Mouse (Mus musculus) hindbrain, embryonic 11.5 days (tissue): Measurements from ENCODE around the gene Trim8. TPM values are rescaled to one million over a fixed set of nuclear protein-coding genes. Genes with fewer than 3 reads are reported as not detected.

Experiments
- ATAC-seq: fragments of 200-750 bp; cut with Nextera tagmentation; 2 replicates; pipeline ENCODE4 v1.8.0; 2017; ENCODE audit warnings: mild to moderate bottlenecking, moderate TSS enrichment, moderate library complexity; ENCODE audit not compliant: low FRiP score
- DNase-seq: peaks from one replicate; pipeline ENCODE4 v3.0.0-alpha.2; 2015; ENCODE audit warnings: low spot score
- H3K27ac ChIP-seq: fragments of 300-500 bp; sonication (generic); 2 replicates; pipeline ENCODE4 v1.5.1; 2014; ENCODE audit warnings: mild to moderate bottlenecking, low read depth, low read length
- H3K27me3 ChIP-seq: fragments of 300-500 bp; sonication (generic); 2 replicates; pipeline ENCODE4 v1.6.1; 2014; ENCODE audit warnings: mild to moderate bottlenecking, low read length, moderate library complexity, mixed read lengths; ENCODE audit not compliant: control insufficient read depth, insufficient read depth
- H3K36me3 ChIP-seq: fragments of 300-500 bp; sonication (generic); 2 replicates; pipeline ENCODE4 v1.6.1; 2014; ENCODE audit warnings: mild to moderate bottlenecking, low read length, moderate library complexity, mixed read lengths; ENCODE audit not compliant: control insufficient read depth, insufficient read depth
- H3K4me1 ChIP-seq: fragments of 300-500 bp; sonication (generic); replicated peaks from 2 replicates; pipeline ENCODE4 v1.6.1; 2014; ENCODE audit warnings: low read length, mixed read lengths; ENCODE audit not compliant: control insufficient read depth, insufficient read depth
- H3K4me2 ChIP-seq: fragments of 300-500 bp; sonication (generic); replicated peaks from 2 replicates; pipeline ENCODE4 v1.6.1; 2014; ENCODE audit warnings: mild to moderate bottlenecking, low read depth, low read length
- H3K4me3 ChIP-seq: fragments of 300-500 bp; sonication (generic); 2 replicates; pipeline ENCODE4 v1.5.1; 2014; ENCODE audit warnings: low read depth, low read length
- H3K9ac ChIP-seq: fragments of 300-500 bp; sonication (generic); 2 replicates; pipeline ENCODE4 v1.6.1; 2014; ENCODE audit warnings: low read depth, low read length
- H3K9me3 ChIP-seq: fragments of 300-500 bp; sonication (generic); 2 replicates; pipeline ENCODE4 v1.6.1; 2016; ENCODE audit warnings: low read length; ENCODE audit not compliant: control insufficient read depth
- WGBS: fragments of 180-500 bp; shearing (Covaris S2); extraction: QIAGEN DNeasy Blood & Tissue Kit; methylation state at CpG from one replicate; pipeline ENCODE4 v1.1.7; 2014; 5-methylcytosine and 5-hydroxymethylcytosine counted together
- polyA plus RNA-seq: library from polyadenylated mRNA; unstranded; fragments of >200 nt; fragmentation: Nextera tagmentation; extraction: Ambion mirVana; gene quantifications from 2 replicates; pipeline ENCODE4 v1.2.1, GENCODE M21; 2014

Gene Trim8
- polyA plus RNA-seq, 1 experiment from 2014 or later: 30.6 TPM

DNA sequence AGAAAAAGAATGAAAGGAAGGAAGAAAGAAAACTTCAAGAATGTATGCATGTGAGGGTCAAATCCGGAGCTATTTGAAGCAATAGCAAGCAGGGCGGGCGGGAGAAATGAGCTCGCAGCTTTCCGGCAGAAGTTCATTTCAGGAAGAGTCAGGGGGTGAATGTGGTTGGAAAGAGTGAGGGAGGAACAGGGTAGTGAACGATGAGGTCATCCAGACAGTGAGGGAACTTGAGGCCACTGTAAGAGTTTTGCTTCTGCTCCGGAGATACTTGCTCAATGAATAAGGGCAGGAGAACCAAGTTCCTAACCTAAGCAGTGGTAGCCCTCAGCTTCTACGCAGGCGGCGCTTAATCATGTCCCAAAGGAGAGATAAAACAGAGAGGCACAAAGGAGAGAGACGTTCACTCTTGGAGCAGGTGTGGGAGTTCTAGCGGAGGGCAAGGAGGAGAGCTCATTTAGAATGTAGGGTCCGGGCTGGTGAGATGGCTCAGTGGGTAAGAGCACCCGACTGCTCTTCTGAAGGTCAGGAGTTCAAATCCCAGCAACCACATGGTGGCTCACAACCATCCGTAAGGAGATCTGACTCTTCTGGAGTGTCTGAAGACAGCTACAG is 21.0 kb downstream of the Trim8 start:
- Histone ChIP-seq H3K36me3 (no peaks in the 10 kb centered on the region), H3K9me3 (no peaks in the 10 kb centered on the region), H3K9ac (no peak overlapping the region), H3K27ac (no peak overlapping the region), H3K4me3 (no peak overlapping the region), H3K27me3 (no peaks in the 10 kb centered on the region), H3K4me1 (peaks cover 31% of the 10 kb centered on the region), H3K4me2 (no peak overlapping the region)
- 47% methylated on average over 15 of the region's 15 CpGs for WGBS
- no peak for ATAC-seq
- peak; percentile 17 for DNase-seq

DNA sequence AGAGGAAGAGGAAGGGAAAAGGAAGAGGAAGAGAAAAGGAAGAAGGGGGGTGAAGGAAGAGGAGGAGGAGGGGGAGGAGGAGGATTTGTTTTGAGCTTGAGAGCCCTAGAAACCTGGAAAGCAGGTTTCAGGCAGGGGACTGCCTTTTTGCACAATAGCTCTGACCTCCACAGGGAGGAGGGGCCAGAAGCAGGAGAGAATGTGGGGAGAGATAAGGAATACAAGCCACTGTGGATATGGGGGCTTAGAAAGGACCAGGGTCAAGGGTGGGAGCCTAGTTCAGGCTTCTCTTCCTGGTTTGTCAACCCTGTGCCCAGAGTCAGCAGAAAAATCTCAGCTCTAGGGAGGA is 21.6 kb downstream of the Trim8 start:
- Histone ChIP-seq H3K36me3 (no peaks in the 10 kb centered on the region), H3K9ac (no peak overlapping the region; the same call in 1 of the 2 replicates), H3K9me3 (no peaks in the 10 kb centered on the region), H3K4me1 (peaks cover 28% of the 10 kb centered on the region), H3K4me2 (peak overlapping the region; percentile 34), H3K4me3 (no peak overlapping the region), H3K27ac (peak overlapping the region; percentile 75), H3K27me3 (no peaks in the 10 kb centered on the region)
- ATAC-seq: no peak
- DNase-seq: peak; percentile 28

DNA sequence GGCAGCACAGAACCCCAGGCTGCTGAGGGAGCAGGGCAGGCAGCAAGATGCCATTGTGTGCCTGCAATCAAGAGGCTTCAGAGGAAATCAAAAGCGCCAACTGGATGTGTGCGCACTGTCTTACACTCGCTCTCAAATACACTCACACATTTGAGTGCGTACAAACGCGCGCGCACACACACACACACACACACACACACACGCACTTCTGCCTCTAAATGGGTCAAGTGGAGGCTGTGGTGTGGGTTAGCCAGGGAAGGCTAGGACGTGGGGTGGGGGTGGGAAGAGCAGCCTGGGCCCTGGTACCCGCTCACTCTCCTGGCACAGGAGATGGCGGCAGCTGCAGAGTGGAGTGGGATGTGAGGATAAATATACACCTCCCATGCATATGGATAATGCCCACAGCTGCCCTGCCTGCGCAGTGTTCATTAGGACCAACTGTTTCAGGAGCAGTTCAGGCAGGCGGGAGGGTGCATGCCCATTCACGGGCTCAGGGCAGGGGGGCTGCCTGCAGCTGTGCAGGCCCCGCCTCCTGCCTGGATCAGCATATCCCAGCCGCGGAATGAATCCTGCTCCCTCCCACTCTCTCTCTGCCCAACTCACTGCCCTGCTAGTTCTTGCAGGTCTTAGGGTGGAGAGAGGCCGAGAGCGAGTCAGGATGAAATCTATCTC is 22.1 kb downstream of the Trim8 start:
- Histone ChIP-seq H3K9ac (peak overlapping the region; percentile 42; the same call in 1 of the 2 replicates), H3K36me3 (no peaks in the 10 kb centered on the region), H3K9me3 (no peaks in the 10 kb centered on the region), H3K4me1 (peaks cover 26% of the 10 kb centered on the region), H3K4me2 (peak overlapping the region; percentile 34), H3K27me3 (no peaks in the 10 kb centered on the region), H3K27ac (peak overlapping the region; percentile 75), H3K4me3 (0 out of 2 replicates have a peak overlapping the region, but pooled peaks have one; percentile 2)
- ATAC-seq (peak; percentile 86), DNase-seq (peak; percentile 79)
- WGBS: 3% methylated on average over 20 of the region's 20 CpGs

DNA sequence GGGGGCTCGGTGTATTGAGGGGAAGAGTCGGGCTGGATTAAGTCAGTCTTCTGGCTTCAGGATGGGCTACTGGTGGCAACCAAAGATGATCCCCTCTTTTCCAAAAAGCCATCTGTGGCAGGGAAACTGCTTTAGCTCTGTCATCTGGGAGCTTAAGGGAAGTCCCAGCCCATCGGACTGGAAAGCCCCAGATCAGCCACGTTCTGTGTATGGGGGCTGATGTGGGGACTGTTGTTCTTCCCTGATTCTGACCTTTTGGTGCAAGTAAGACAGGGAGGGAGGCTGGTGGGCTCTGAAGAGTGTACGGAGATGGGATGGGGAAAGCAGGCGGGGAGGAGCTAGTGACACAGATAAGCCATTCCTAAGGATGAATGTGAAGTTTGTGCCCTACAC is 22.6 kb downstream of the Trim8 start:
- H3K36me3 ChIP-seq: no peaks in the 10 kb centered on the region
- DNase-seq (no peak), ATAC-seq (no peak)
- H3K4me2 ChIP-seq: peak overlapping the region; percentile 34
- H3K4me1 ChIP-seq: peaks cover 31% of the 10 kb centered on the region
- peak overlapping the region; percentile 75 for H3K27ac ChIP-seq
- no peaks in the 10 kb centered on the region for H3K27me3 ChIP-seq
- H3K9ac ChIP-seq: peak overlapping the region; percentile 42; the same call in 1 of the 2 replicates
- WGBS: 5% methylated on average over 6 of the region's 6 CpGs
- H3K9me3 ChIP-seq: no peaks in the 10 kb centered on the region
- H3K4me3 ChIP-seq: 0 out of 2 replicates have a peak overlapping the region, but pooled peaks have one; percentile 1

DNA sequence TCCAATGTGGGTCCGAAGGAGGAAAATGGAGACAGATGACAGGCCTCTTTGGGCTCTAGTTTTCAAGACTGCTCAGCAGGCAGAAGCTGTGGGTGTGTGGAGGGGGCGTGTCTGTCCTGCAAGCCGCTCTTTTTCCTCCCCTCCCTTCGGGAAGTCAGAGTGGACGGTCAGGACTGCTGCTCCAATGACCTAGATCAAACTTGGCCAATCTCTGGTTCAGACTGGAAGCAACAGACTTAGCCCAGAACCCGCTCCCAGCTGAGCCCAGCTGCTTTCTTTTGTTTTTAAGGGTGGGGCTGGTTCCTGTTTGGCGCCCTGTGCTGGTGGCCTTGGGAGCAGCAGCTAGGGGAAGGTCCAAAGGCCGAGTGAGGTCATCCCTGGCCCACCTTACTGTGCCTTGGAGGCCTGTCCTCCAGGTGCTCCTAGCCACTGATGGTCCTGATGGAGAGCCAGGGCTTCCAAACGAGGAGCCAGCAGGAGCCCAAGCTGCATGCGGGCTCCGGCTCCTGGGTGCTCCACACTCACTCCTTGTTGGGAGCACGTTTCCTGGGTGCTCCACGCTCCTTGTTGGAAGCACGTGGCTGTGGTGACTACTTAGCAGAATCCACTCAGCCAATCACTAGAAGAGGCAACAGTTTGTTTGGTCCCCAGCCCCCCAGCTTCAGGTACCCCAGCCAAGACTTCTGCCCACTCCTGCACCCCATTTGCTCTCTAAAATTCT is 23.3 kb downstream of the Trim8 start:
- WGBS: 27% methylated on average over 14 of the region's 14 CpGs

DNA sequence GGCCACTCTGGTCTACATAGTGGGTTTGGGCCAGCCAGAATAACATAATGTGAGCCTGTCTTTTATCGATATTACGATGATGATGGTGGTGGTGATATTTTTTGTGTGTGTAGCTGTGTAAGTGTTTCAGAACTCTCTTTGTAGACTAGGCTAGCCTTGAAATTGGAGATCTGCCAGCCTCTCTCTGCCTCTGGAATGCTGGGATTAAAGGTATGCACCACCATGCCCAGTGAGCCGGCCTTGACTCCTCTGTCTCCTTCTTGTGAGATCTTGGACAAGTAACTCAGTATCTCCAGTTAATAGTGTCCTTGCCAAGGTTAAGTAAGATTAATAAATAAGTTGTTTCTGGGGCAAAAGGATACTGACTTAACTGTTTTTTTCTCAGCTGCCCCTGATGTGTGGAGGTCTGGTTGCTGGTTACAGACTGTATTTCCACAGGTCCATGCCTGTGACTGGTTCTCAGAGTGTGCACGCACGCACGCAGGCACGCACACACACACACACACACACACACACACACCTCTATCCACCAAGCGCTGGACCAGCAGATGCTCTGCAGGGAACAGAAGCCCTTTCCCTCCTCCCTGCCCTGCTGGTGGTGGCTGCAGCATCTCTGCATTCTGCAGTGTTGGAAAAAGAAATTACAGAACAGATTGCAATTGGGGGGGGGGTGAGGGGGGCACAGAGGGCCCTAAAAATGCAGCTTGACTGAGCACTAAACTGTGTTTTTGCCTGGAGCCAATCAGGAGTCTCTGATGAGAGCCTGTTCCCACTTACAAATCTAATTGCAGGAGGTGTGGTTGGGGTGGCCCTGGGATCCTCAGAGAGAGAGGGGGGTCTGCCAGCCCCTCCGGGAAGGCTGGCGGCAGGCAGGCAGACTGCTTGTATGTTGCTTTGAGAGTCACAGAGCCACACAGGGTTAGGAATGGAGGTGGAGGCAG is 24.5 kb downstream of the Trim8 start:
- ATAC-seq: no peak
- H3K9ac ChIP-seq: no peak overlapping the region

More for the DNA sequence above, 23.3 kb downstream of the Trim8 start:
- 0 out of 2 replicates have a peak overlapping the region, but pooled peaks have one; percentile 42 for H3K9ac ChIP-seq
- H3K27me3 ChIP-seq: no peaks in the 10 kb centered on the region
- peak overlapping the region; percentile 34; the same call in 1 of the 2 replicates for H3K4me2 ChIP-seq
- H3K36me3 ChIP-seq: no peaks in the 10 kb centered on the region
- peaks cover 38% of the 10 kb centered on the region for H3K4me1 ChIP-seq
- H3K27ac ChIP-seq: peak overlapping the region; percentile 75
- DNase-seq (peak; percentile 52), ATAC-seq (no peak)
- no peak overlapping the region for H3K4me3 ChIP-seq
- H3K9me3 ChIP-seq: no peaks in the 10 kb centered on the region

DNA sequence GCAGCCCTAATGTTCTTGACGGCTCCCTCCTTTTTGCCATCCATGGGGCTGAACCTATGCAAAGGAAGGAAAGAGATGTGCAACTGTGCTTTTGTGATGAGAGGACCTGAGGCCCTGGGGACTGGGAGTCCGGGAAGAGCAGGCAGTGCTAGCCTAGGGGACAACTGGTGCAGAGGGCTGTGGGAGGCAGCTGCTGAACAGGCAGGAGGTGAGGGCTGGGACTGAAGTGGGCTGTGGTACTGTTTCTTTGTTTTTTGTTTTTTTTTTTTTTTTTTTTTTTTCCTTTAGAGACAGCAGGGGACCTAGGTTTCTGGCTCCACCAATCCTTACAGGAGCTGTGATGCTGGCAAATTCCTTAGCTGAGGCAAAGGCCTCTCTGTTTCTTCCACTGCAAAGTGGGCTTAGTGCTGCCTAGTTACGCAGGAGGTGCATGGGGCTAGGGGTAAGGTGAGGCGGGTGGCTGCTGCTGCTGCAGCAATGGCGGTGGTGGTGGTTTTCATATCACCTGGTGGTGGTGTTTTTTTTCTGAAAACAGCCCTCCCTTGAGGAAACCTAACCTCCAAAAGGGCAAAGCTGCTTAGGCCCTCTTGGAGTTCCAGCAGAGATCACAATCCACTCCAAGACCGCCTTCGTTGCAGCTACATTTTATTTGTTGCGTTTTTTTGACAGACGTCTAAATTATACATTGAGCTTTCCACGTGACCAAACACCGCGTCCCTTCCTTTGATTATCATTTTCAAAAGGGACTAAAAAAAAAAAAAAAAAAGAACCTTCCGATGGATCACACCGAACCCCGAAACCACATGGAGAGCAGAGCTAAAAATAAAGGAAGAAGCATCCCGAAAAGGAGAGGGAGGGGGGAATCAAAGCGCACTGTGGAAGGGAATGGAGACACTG is 26.4 kb downstream of the Trim8 start:
- Histone ChIP-seq H3K4me2 (peak overlapping the region; percentile 56), H3K4me1 (peaks cover 61% of the 10 kb centered on the region), H3K27ac (peak overlapping the region; percentile 89), H3K36me3 (no peaks in the 10 kb centered on the region), H3K27me3 (no peaks in the 10 kb centered on the region), H3K9ac (peak overlapping the region; percentile 35; the same call in 1 of the 2 replicates), H3K9me3 (no peaks in the 10 kb centered on the region), H3K4me3 (peak overlapping the region; percentile 16; the same call in 1 of the 2 replicates)
- ATAC-seq: no peak
- DNase-seq: peak; percentile 26
- WGBS: 8% methylated on average over 17 of the region's 17 CpGs

More for the DNA sequence above, 24.5 kb downstream of the Trim8 start:
- no peak overlapping the region for H3K27ac ChIP-seq
- H3K9me3 ChIP-seq: no peaks in the 10 kb centered on the region
- H3K4me1 ChIP-seq: peaks cover 49% of the 10 kb centered on the region
- H3K4me3 ChIP-seq: no peak overlapping the region
- DNase-seq: peak; percentile 21
- no peak overlapping the region for H3K4me2 ChIP-seq
- 42% methylated on average over 10 of the region's 10 CpGs for WGBS
- H3K27me3 ChIP-seq: no peaks in the 10 kb centered on the region
- no peaks in the 10 kb centered on the region for H3K36me3 ChIP-seq
